Mouse (Mus musculus): ENCODE measurements at regions not wholly inside any gene's neighbourhood (a gene's known extent, or its start where the extent isn't known, plus 50 kb on each side); places are given as distances from the start of the nearest gene placed in this dataset.

- TF ChIP-seq CTCF (IDR thresholded peaks at IDR 0.05; ENCODE audit: borderline replicate concordance, insufficient read depth, low read length) (no peak), POLR2A (IDR thresholded peaks at IDR 0.05; ENCODE audit: low read depth, low read length) (no peak)
Observed at GRCm38 (mm10) chr14:98387871-98388270, 218.3 kb upstream of the Dach1 start.
